Mouse (Mus musculus) brain, adult 2 months (tissue): Measurements from ENCODE around the gene Mxi1.
"Not testable (repeated sequence)": the region's sequence is repeated elsewhere in the genome, so short reads cannot be mapped to it uniquely, and the experiment has no call there.

Experiments
- DNase-seq: peaks from one replicate; pipeline ENCODE4 v3.0.0; 2011; ENCODE audit warnings: low read depth, low spot score

Mxi1 gene

GRCm38 (mm10) chr19:53364963-53365362 lies 54.6 kb downstream of the Mxi1 start:
- peak; percentile 95 for DNase-seq

GRCm38 (mm10) chr19:53366057-53366775 lies 55.9 kb downstream of the Mxi1 start:
- no peak for DNase-seq

GRCm38 (mm10) chr19:53366881-53367280 lies 56.6 kb downstream of the Mxi1 start:
- DNase-seq = peak; percentile 65

- DNase-seq = peak; percentile 91
Measured at GRCm38 (mm10) chr19:53369469-53370043, 59.2 kb downstream of the Mxi1 start.

- no peak for DNase-seq
Measured at GRCm38 (mm10) chr19:53370233-53370632, 59.9 kb downstream of the Mxi1 start.

GRCm38 (mm10) chr19:53371666-53372065 lies 61.3 kb downstream of the Mxi1 start, which contains the start of gene Gm10197:
Gene Gm10197 (minus strand): TSS chr19:53371766.
- no peak for DNase-seq

GRCm38 (mm10) chr19:53373570-53373969 lies 63.3 kb downstream of the Mxi1 start:
- DNase-seq = no peak

- no peak for DNase-seq
Measured at GRCm38 (mm10) chr19:53375299-53375698, 65.0 kb downstream of the Mxi1 start.

- DNase-seq = no peak
Measured at GRCm38 (mm10) chr19:53375816-53376215, 65.5 kb downstream of the Mxi1 start.

- DNase-seq = no peak
Measured at GRCm38 (mm10) chr19:53377652-53378051, 67.3 kb downstream of the Mxi1 start.

- DNase-seq = no peak
Measured at GRCm38 (mm10) chr19:53378421-53378820, 68.1 kb downstream of the Mxi1 start.

- no peak for DNase-seq
Measured at GRCm38 (mm10) chr19:53383336-53383735, 73.0 kb downstream of the Mxi1 start.

- DNase-seq = no peak
Measured at GRCm38 (mm10) chr19:53389417-53389816, 79.1 kb downstream of the Mxi1 start.

GRCm38 (mm10) chr19:53389851-53390431 lies 79.6 kb downstream of the Mxi1 start:
- no peak for DNase-seq

- DNase-seq = peak; percentile 100
Measured at GRCm38 (mm10) chr19:53390495-53391007, 80.2 kb downstream of the Mxi1 start, which contains the start of gene Smndc1. Gene Smndc1 (minus strand): TSS chr19:53390578.

GRCm38 (mm10) chr19:53391386-53391785 lies 81.1 kb downstream of the Mxi1 start:
- DNase-seq = no peak

GRCm38 (mm10) chr19:53391787-53392186 lies 81.5 kb downstream of the Mxi1 start:
- no peak for DNase-seq

GRCm38 (mm10) chr19:53392781-53393343 lies 82.5 kb downstream of the Mxi1 start:
- DNase-seq = no peak

- DNase-seq = no peak
Measured at GRCm38 (mm10) chr19:53393646-53394045, 83.3 kb downstream of the Mxi1 start.

GRCm38 (mm10) chr19:53394552-53394951 lies 84.2 kb downstream of the Mxi1 start:
- DNase-seq = peak; percentile 84

- DNase-seq = not testable (repeated sequence)
Measured at GRCm38 (mm10) chr19:53394956-53395355, 84.6 kb downstream of the Mxi1 start.

GRCm38 (mm10) chr19:53395805-53396204 lies 85.5 kb downstream of the Mxi1 start:
- not testable (repeated sequence) for DNase-seq
